Mouse (Mus musculus): ENCODE results near the gene Stard3.

Stard3 gene

GRCm38 (mm10) chr11:98358161-98359083, at the start of gene Stard3:
Gene Stard3, plus strand, starts transcription at chr11:98358368.
- peak; percentile 89 for DNase-seq

GRCm38 (mm10) chr11:98313790-98314323, 44.3 kb upstream of the Stard3 start:
- DNase-seq = peak; percentile 78

- no peak for DNase-seq
These were observed 40.7 kb upstream of the Stard3 start for GRCm38 (mm10) chr11:98317479-98317878.

GRCm38 (mm10) chr11:98318421-98319116, 39.6 kb upstream of the Stard3 start:
- DNase-seq = peak; percentile 77

- no peak for DNase-seq
These were observed 39.0 kb upstream of the Stard3 start for GRCm38 (mm10) chr11:98319120-98319519.

- no peak for DNase-seq
These were observed 38.6 kb upstream of the Stard3 start for GRCm38 (mm10) chr11:98319544-98319943.

GRCm38 (mm10) chr11:98319944-98320343, 38.2 kb upstream of the Stard3 start:
- DNase-seq = peak; percentile 56

- peak; percentile 77 for DNase-seq
These were observed 37.8 kb upstream of the Stard3 start for GRCm38 (mm10) chr11:98320381-98320780.

GRCm38 (mm10) chr11:98320806-98321676, 37.1 kb upstream of the Stard3 start:
- peak; percentile 79 for DNase-seq

GRCm38 (mm10) chr11:98321677-98322003, 36.5 kb upstream of the Stard3 start:
- DNase-seq = peak; percentile 51

- peak; percentile 60 for DNase-seq
These were observed 36.0 kb upstream of the Stard3 start for GRCm38 (mm10) chr11:98322159-98322558.

- DNase-seq = peak; percentile 71
These were observed 34.9 kb upstream of the Stard3 start for GRCm38 (mm10) chr11:98323136-98323866.

GRCm38 (mm10) chr11:98323933-98324332, 34.2 kb upstream of the Stard3 start:
- DNase-seq = peak; percentile 47

GRCm38 (mm10) chr11:98325191-98325820, 32.9 kb upstream of the Stard3 start:
- peak; percentile 64 for DNase-seq

GRCm38 (mm10) chr11:98325821-98326218, 32.3 kb upstream of the Stard3 start:
- DNase-seq = peak; percentile 62

- peak; percentile 57 for DNase-seq
These were observed 31.4 kb upstream of the Stard3 start for GRCm38 (mm10) chr11:98326741-98327135.

- peak; percentile 60 for DNase-seq
These were observed 30.8 kb upstream of the Stard3 start for GRCm38 (mm10) chr11:98327136-98328030.

GRCm38 (mm10) chr11:98328031-98328370, 30.2 kb upstream of the Stard3 start:
- peak; percentile 78 for DNase-seq

GRCm38 (mm10) chr11:98328371-98329069, 29.6 kb upstream of the Stard3 start:
- peak; percentile 78 for DNase-seq
